Mouse (Mus musculus) MEL (cell line): ENCODE measurements around the gene Pola1. TPM values are rescaled to one million over a fixed set of nuclear protein-coding genes. Genes with fewer than 3 reads are reported as not detected.

Experiments
- DNase-seq: peaks from one replicate; pipeline ENCODE4 v3.0.0; 2011; ENCODE audit warnings: low read depth, low spot score
- H3K27ac ChIP-seq: 2 replicates; pipeline ENCODE4 v1.5.1; 2012; ENCODE audit warnings: low read depth, mild to moderate bottlenecking, control low read depth, low read length, moderate library complexity; ENCODE audit not compliant: control insufficient read depth
- H3K27me3 ChIP-seq, 2 experiments: fragments of 150-350 bp in 1 of 2; sonication (generic) in 1 of 2; 2 replicates each; pipeline ENCODE4 v1.6.1; 2012; ENCODE audit warnings: low read length in 2 of 2, mild to moderate bottlenecking in 2 of 2, improper control_type of control experiment in 1 of 2, moderate library complexity in 1 of 2; ENCODE audit not compliant: insufficient read depth in 2 of 2, control insufficient read depth in 1 of 2
- H3K36me3 ChIP-seq, 2 experiments: 2 replicates each; pipeline ENCODE4 v1.6.1; 2012 to 2014; ENCODE audit warnings: low read length in 2 of 2, improper control_type of control experiment in 1 of 2, inconsistent platforms in 1 of 2, mild to moderate bottlenecking in 1 of 2; ENCODE audit not compliant: insufficient read depth in 2 of 2, control insufficient read depth in 1 of 2
- H3K4me1 ChIP-seq, 2 experiments: fragments of 150-350 bp in 1 of 2; sonication (generic) in 1 of 2; 2 replicates each; pipeline ENCODE4 v1.6.1; 2012; ENCODE audit warnings: low read length in 2 of 2, improper control_type of control experiment in 1 of 2, mild to moderate bottlenecking in 1 of 2; ENCODE audit not compliant: insufficient read depth in 2 of 2, control insufficient read depth in 1 of 2
- H3K4me3 ChIP-seq, 2 experiments: fragments of 150-350 bp in 1 of 2; sonication (generic) in 1 of 2; 2 replicates each; pipeline ENCODE4 v1.5.1; 2012; ENCODE audit warnings: low read depth in 2 of 2, low read length in 2 of 2, mild to moderate bottlenecking in 2 of 2, moderate library complexity in 2 of 2, control low read depth in 1 of 2, improper control_type of control experiment in 1 of 2; ENCODE audit not compliant: control insufficient read depth in 1 of 2, insufficient read depth in 1 of 2
- H3K79me2 ChIP-seq: 2 replicates; pipeline ENCODE4 v1.6.1; 2012; ENCODE audit warnings: mild to moderate bottlenecking, low read length, moderate library complexity; ENCODE audit not compliant: control insufficient read depth, poor library complexity, insufficient read depth
- H3K9ac ChIP-seq: 2 replicates; pipeline ENCODE4 v1.6.1; 2012; ENCODE audit warnings: low read depth, mild to moderate bottlenecking, control low read depth, low read length, moderate library complexity; ENCODE audit not compliant: control insufficient read depth, poor library complexity, severe bottlenecking
- H3K9me3 ChIP-seq: fragments of 150-350 bp; sonication (generic); replicated peaks from 2 replicates; pipeline ENCODE4 v1.6.1; 2012; ENCODE audit warnings: mild to moderate bottlenecking, low read length, improper control_type of control experiment, moderate library complexity; ENCODE audit not compliant: insufficient read depth
- BHLHE40 ChIP-seq: IDR thresholded peaks from 2 replicates; pipeline ENCODE4 v1.6.1; 2012; ENCODE audit warnings: low read depth, mild to moderate bottlenecking, inconsistent platforms, low read length, improper control_type of control experiment, borderline replicate concordance
- CHD2 ChIP-seq: IDR thresholded peaks from 2 replicates; pipeline ENCODE4 v1.6.1; 2011; ENCODE audit warnings: low read length, improper control_type of control experiment
- E2F4 ChIP-seq: IDR thresholded peaks from 2 replicates; pipeline ENCODE4 v1.6.1; 2011; ENCODE audit warnings: low read depth, low read length, improper control_type of control experiment, borderline replicate concordance
- ELF1 ChIP-seq: IDR thresholded peaks from 2 replicates; pipeline ENCODE4 v1.6.1; 2014; ENCODE audit warnings: low read depth, mild to moderate bottlenecking, inconsistent platforms, low read length, improper control_type of control experiment, moderate library complexity
- EP300 ChIP-seq, 2 experiments: IDR thresholded peaks; 2 replicates each; pipeline ENCODE4 v1.6.1; 2011; ENCODE audit warnings: improper control_type of control experiment in 2 of 2, low read length in 2 of 2, low read depth in 1 of 2, mild to moderate bottlenecking in 1 of 2
- GATA1 ChIP-seq: IDR thresholded peaks from 2 replicates; pipeline ENCODE4 v1.6.1; 2011; ENCODE audit warnings: low read depth, low read length, improper control_type of control experiment
- HCFC1 ChIP-seq: IDR thresholded peaks from 2 replicates; pipeline ENCODE4 v1.6.1; 2012; ENCODE audit warnings: low read depth, mild to moderate bottlenecking, inconsistent platforms, low read length, improper control_type of control experiment, moderate library complexity
- KAT2A ChIP-seq: conservative IDR thresholded peaks from 2 replicates; pipeline ENCODE4 v1.6.1; 2012; ENCODE audit warnings: low read depth, low read length, improper control_type of control experiment, inconsistent platforms
- MAFK ChIP-seq: IDR thresholded peaks from 2 replicates; pipeline ENCODE4 v1.6.1; 2011; ENCODE audit warnings: low read depth, mild to moderate bottlenecking, low read length, improper control_type of control experiment, borderline replicate concordance
- MAX ChIP-seq: IDR thresholded peaks from 2 replicates; pipeline ENCODE4 v1.6.1; 2011; ENCODE audit warnings: low read length, improper control_type of control experiment
- MEF2A ChIP-seq: IDR thresholded peaks from 2 replicates; pipeline ENCODE4 v1.6.1; 2014; ENCODE audit warnings: low read depth, mild to moderate bottlenecking, inconsistent platforms, low read length, improper control_type of control experiment; ENCODE audit not compliant: poor library complexity, insufficient replicate concordance, severe bottlenecking; ENCODE audit errors: extremely low read depth
- MXI1 ChIP-seq: IDR thresholded peaks from 2 replicates; pipeline ENCODE4 v1.6.1; 2011; ENCODE audit warnings: mild to moderate bottlenecking, low read depth, low read length, improper control_type of control experiment
- MYC ChIP-seq: IDR thresholded peaks from 2 replicates; pipeline ENCODE4 v1.6.1; 2011; ENCODE audit warnings: low read depth, mild to moderate bottlenecking, low read length, improper control_type of control experiment, moderate library complexity
- NELFE ChIP-seq: IDR thresholded peaks from 2 replicates; pipeline ENCODE4 v1.6.1; 2011; ENCODE audit warnings: low read depth, low read length, improper control_type of control experiment
- NRF1 ChIP-seq: IDR thresholded peaks from 2 replicates; pipeline ENCODE4 v1.6.1; 2014; ENCODE audit warnings: low read depth, mild to moderate bottlenecking, inconsistent platforms, low read length, improper control_type of control experiment, moderate library complexity; ENCODE audit not compliant: poor library complexity, insufficient read depth, severe bottlenecking
- POLR2A ChIP-seq, 2 experiments: IDR thresholded peaks; 2 replicates each; pipeline ENCODE4 v1.6.1; 2011 to 2012; ENCODE audit warnings: low read length in 2 of 2, mild to moderate bottlenecking in 2 of 2, control low read depth in 1 of 2, improper control_type of control experiment in 1 of 2, low read depth in 1 of 2, moderate library complexity in 1 of 2; ENCODE audit not compliant: control insufficient read depth in 1 of 2, insufficient read depth in 1 of 2, poor library complexity in 1 of 2
- RAD21 ChIP-seq: IDR thresholded peaks from 2 replicates; pipeline ENCODE4 v1.6.1; 2011; ENCODE audit warnings: mild to moderate bottlenecking, low read depth, low read length, improper control_type of control experiment
- SIN3A ChIP-seq: IDR thresholded peaks from 2 replicates; pipeline ENCODE4 v1.6.1; 2012; ENCODE audit warnings: low read length, improper control_type of control experiment, inconsistent platforms
- SMC3 ChIP-seq: IDR thresholded peaks from 2 replicates; pipeline ENCODE4 v1.6.1; 2011; ENCODE audit warnings: low read depth, low read length, improper control_type of control experiment
- TAL1 ChIP-seq: IDR thresholded peaks from 2 replicates; pipeline ENCODE4 v1.6.1; 2012; ENCODE audit warnings: mild to moderate bottlenecking, inconsistent platforms, low read length, moderate library complexity, mixed read lengths
- TBP ChIP-seq: IDR thresholded peaks from 2 replicates; pipeline ENCODE4 v1.8.0; 2011; ENCODE audit warnings: low read depth, low read length, improper control_type of control experiment
- TCF12 ChIP-seq: IDR thresholded peaks from 2 replicates; pipeline ENCODE4 v1.6.1; 2014; ENCODE audit warnings: low read depth, mild to moderate bottlenecking, inconsistent platforms, low read length, improper control_type of control experiment, moderate library complexity
- UBTF ChIP-seq: IDR thresholded peaks from 2 replicates; pipeline ENCODE4 v1.6.1; 2012; ENCODE audit warnings: low read depth, mild to moderate bottlenecking, inconsistent platforms, low read length, improper control_type of control experiment, moderate library complexity, borderline replicate concordance; ENCODE audit not compliant: insufficient read depth
- USF1 ChIP-seq: IDR thresholded peaks from 2 replicates; pipeline ENCODE4 v1.6.1; 2014; ENCODE audit warnings: low read depth, mild to moderate bottlenecking, inconsistent platforms, low read length, improper control_type of control experiment, moderate library complexity
- USF2 ChIP-seq, 2 experiments: IDR thresholded peaks; 2 replicates each; pipeline ENCODE4 v1.6.1; 2011 to 2012; ENCODE audit warnings: improper control_type of control experiment in 2 of 2, low read length in 2 of 2, borderline replicate concordance in 1 of 2, inconsistent platforms in 1 of 2, low read depth in 1 of 2, mild to moderate bottlenecking in 1 of 2; ENCODE audit not compliant: insufficient read depth in 1 of 2
- ZNF384 ChIP-seq: IDR thresholded peaks from 2 replicates; pipeline ENCODE4 v1.6.1; 2012; ENCODE audit warnings: low read depth, mild to moderate bottlenecking, inconsistent platforms, low read length, improper control_type of control experiment
- polyA plus RNA-seq, 2 experiments: library from polyadenylated mRNA; stranded (reverse) in 1 of 2; unstranded in 1 of 2; fragments of >175 nt in 1 of 2; fragments of >200 nt in 1 of 2; gene quantifications; 2 replicates each; pipeline versions ENCODE4 v1.2.1 to v1.2.4; 2012; ENCODE audit warnings: low replicate concordance in 2 of 2, low read depth in 1 of 2; ENCODE audit not compliant: insufficient read length in 2 of 2, insufficient read depth in 1 of 2, missing spikeins in 1 of 2
- total RNA-seq: library from RNA; depleted of rRNA; stranded (reverse); fragments of 300-350 nt; gene quantifications from 2 replicates; pipeline ENCODE4 v1.2.3, GENCODE M21; 2012; rRNA removed

Gene Pola1
- total RNA-seq (37.7 and 38.7 TPM in 2 replicates), polyA plus RNA-seq (10 to 100 TPM; 26.8 to 36.1 TPM)

- H3K27me3 ChIP-seq: no peaks in the 10 kb centered on the region
- H3K9me3 ChIP-seq: no peaks in the 10 kb centered on the region
- H3K9ac ChIP-seq: peak within 1 kb of the TSS; percentile 94
- peaks cover 40% of the 10 kb centered on the region for H3K79me2 ChIP-seq
- TF ChIP-seq BHLHE40: 0 out of 2 replicates have a peak, but pooled peaks have one; percentile 5
- peak; percentile 71 for TF ChIP-seq NELFE
- TF ChIP-seq POLR2A (IDR thresholded peaks at IDR 0.05; ENCODE audit: control insufficient read depth in 1 of 2, insufficient read depth in 1 of 2, low read depth in 1 of 2, low read length in 2 of 2, poor library complexity in 1 of 2): peak; percentile 19 to 89
- peak; percentile 81 for TF ChIP-seq ELF1
- TF ChIP-seq TCF12: no peak
- peak; percentile 89 for TF ChIP-seq MAX
- peak; percentile 12 for TF ChIP-seq TBP
- TF ChIP-seq MYC: peak; percentile 84
- peak; percentile 95 for TF ChIP-seq MXI1
- peak; percentile 63 for TF ChIP-seq SIN3A
- no peak for TF ChIP-seq CHD2
- TF ChIP-seq SMC3: no peak
- TF ChIP-seq KAT2A: peak; percentile 20
- TF ChIP-seq USF2 (IDR thresholded peaks at IDR 0.05; ENCODE audit: borderline replicate concordance in 1 of 2, insufficient read depth in 1 of 2, low read depth in 1 of 2, low read length in 2 of 2): no peak
- TF ChIP-seq E2F4: peak; percentile 98
- TF ChIP-seq NRF1: peak; percentile 86
- TF ChIP-seq HCFC1: peak; percentile 78
- H3K36me3 ChIP-seq: peaks cover 0 to 29% of the 10 kb centered on the region in 2 experiments; a peak in 3 of 4 replicates
- peak; percentile 97 for DNase-seq
- H3K4me3 ChIP-seq: peak within 1 kb of the TSS; percentile 46 to 92
- H3K4me1 ChIP-seq: peaks cover 0 to 4% of the 10 kb centered on the region in 2 experiments; a peak in 2 of 4 replicates
- H3K27ac ChIP-seq: peak within 1 kb of the TSS; percentile 89
Measured at GRCm38 (mm10) chrX:93631657-93632449, at the start of gene Pola1. Gene Pola1, minus strand, starts transcription at chrX:93632155.

GRCm38 (mm10) chrX:93676228-93676627 is 44.3 kb upstream of the Pola1 start:
- H3K36me3 ChIP-seq: peaks cover 0 to 11% of the 10 kb centered on the region in 2 experiments; a peak in 2 of 4 replicates
- no peak for TF ChIP-seq MEF2A
- no peak for TF ChIP-seq RAD21
- peak in 1 of 2 experiments; percentile 25; a peak in 1 of 4 replicates for TF ChIP-seq EP300 (IDR thresholded peaks at IDR 0.05; ENCODE audit: low read depth in 1 of 2, low read length in 2 of 2)
- TF ChIP-seq USF1: no peak
- TF ChIP-seq ZNF384: peak; percentile 97
- TF ChIP-seq HCFC1: no peak
- TF ChIP-seq USF2 (IDR thresholded peaks at IDR 0.05; ENCODE audit: borderline replicate concordance in 1 of 2, insufficient read depth in 1 of 2, low read depth in 1 of 2, low read length in 2 of 2): no peak
- no peak for TF ChIP-seq MAFK
- TF ChIP-seq BHLHE40: no peak
- no peak for TF ChIP-seq UBTF
- no peak for TF ChIP-seq CHD2
- TF ChIP-seq TCF12: no peak
- peak; percentile 51; the same call in 1 of the 2 replicates for TF ChIP-seq GATA1
- no peak for TF ChIP-seq TAL1
- TF ChIP-seq SIN3A: peak; percentile 64
- TF ChIP-seq POLR2A (IDR thresholded peaks at IDR 0.05; ENCODE audit: control insufficient read depth in 1 of 2, insufficient read depth in 1 of 2, low read depth in 1 of 2, low read length in 2 of 2, poor library complexity in 1 of 2): no peak
- TF ChIP-seq MAX: no peak
- H3K27me3 ChIP-seq: no peaks in the 10 kb centered on the region
- no peaks in the 10 kb centered on the region for H3K79me2 ChIP-seq
- H3K4me1 ChIP-seq: peaks cover 3 to 10% of the 10 kb centered on the region in 2 experiments
- no peaks in the 10 kb centered on the region for H3K9me3 ChIP-seq
- peak overlapping the region; percentile 50 for H3K9ac ChIP-seq
- peak; percentile 56 for DNase-seq
- peak overlapping the region in 1 of 2 experiments; percentile 72; a peak in 3 of 4 replicates for H3K4me3 ChIP-seq
- H3K27ac ChIP-seq: peak overlapping the region; percentile 83
